ENCODE assay signal across 8 mouse cellular contexts in genomic region chr4:97910777-97911580, GRCm38 (mm10).
DNase-seq lines count a peak whose midpoint lies in the region; ATAC-seq and TF ChIP-seq lines count a peak whose summit lies in the region.

No protein-coding gene starts in this region.

- 0 out of 2 replicates have a peak overlapping the region, but pooled peaks have one; percentile 6 for H3K4me2 ChIP-seq in hindbrain, embryonic 13.5 days
- no peak overlapping the region for H3K4me2 ChIP-seq in hindbrain, embryonic 11.5 days (replicated peaks; ENCODE audit: low read depth, low read length)
- peak overlapping the region; percentile 36 for H3K4me2 ChIP-seq in forebrain, embryonic 15.5 days (replicated peaks)
- peak overlapping the region; percentile 29 for H3K4me2 ChIP-seq in midbrain, postnatal 0 days (ENCODE audit: low read depth, low read length, poor library complexity, severe bottlenecking)

- H3K9ac ChIP-seq in hindbrain, embryonic 13.5 days = no peak overlapping the region
- no peak overlapping the region for H3K9ac ChIP-seq in hindbrain, embryonic 11.5 days (ENCODE audit: low read depth, low read length)
- peak overlapping the region; percentile 11; the same call in 1 of the 2 replicates for H3K9ac ChIP-seq in forebrain, embryonic 15.5 days (replicated peaks)
- no peak overlapping the region for H3K9ac ChIP-seq in midbrain, postnatal 0 days (replicated peaks; ENCODE audit: low read length, poor library complexity, severe bottlenecking)

- H3K4me1 ChIP-seq in hindbrain, embryonic 13.5 days (replicated peaks) = peaks cover 36% of the 10 kb centered on the region
- H3K4me1 ChIP-seq in hindbrain, embryonic 11.5 days (replicated peaks; ENCODE audit: control insufficient read depth, insufficient read depth, low read length) = no peaks in the 10 kb centered on the region
- peaks cover 6% of the 10 kb centered on the region for H3K4me1 ChIP-seq in bone marrow, adult 2 months (ENCODE audit: control insufficient read depth, insufficient read depth, low read length)
- peaks cover 66% of the 10 kb centered on the region for H3K4me1 ChIP-seq in forebrain, embryonic 15.5 days
- no peaks in the 10 kb centered on the region; the same call in 1 of the 2 replicates for H3K4me1 ChIP-seq in midbrain, postnatal 0 days (ENCODE audit: insufficient read depth, low read length)

- peak overlapping the region; percentile 78 for H3K27ac ChIP-seq in hindbrain, embryonic 13.5 days
- no peak overlapping the region for H3K27ac ChIP-seq in hindbrain, embryonic 11.5 days (ENCODE audit: low read depth, low read length)
- H3K27ac ChIP-seq in bone marrow, adult 2 months (ENCODE audit: control insufficient read depth, insufficient read depth, low read depth, low read length, poor library complexity) = 0 out of 2 replicates have a peak overlapping the region, but pooled peaks have one; percentile 26
- H3K27ac ChIP-seq in forebrain, embryonic 15.5 days (replicated peaks) = peak overlapping the region; percentile 93
- H3K27ac ChIP-seq in midbrain, postnatal 0 days (ENCODE audit: low read depth, low read length) = peak overlapping the region; percentile 21

- 75% methylated on average over 27 of the region's 27 CpGs for WGBS in hindbrain, embryonic 13.5 days
- WGBS in hindbrain, embryonic 11.5 days = 90% methylated on average over 27 of the region's 27 CpGs
- WGBS in bone marrow, adult 2 months = 60% methylated on average over 27 of the region's 27 CpGs
- WGBS in forebrain, embryonic 15.5 days = 44% methylated on average over 27 of the region's 27 CpGs
- 69% methylated on average over 27 of the region's 27 CpGs for whole genome bisulfite sequencing in midbrain, postnatal 0 days

- H3K9me3 ChIP-seq in hindbrain, embryonic 13.5 days = no peaks in the 10 kb centered on the region
- no peaks in the 10 kb centered on the region for H3K9me3 ChIP-seq in hindbrain, embryonic 11.5 days (ENCODE audit: control insufficient read depth, low read length)
- H3K9me3 ChIP-seq in forebrain, embryonic 15.5 days = no peaks in the 10 kb centered on the region
- no peaks in the 10 kb centered on the region for H3K9me3 ChIP-seq in midbrain, postnatal 0 days (ENCODE audit: low read length)

- no peak for DNase-seq in hindbrain, embryonic 11.5 days (ENCODE audit: low spot score)
- DNase-seq in layer of hippocampus, postnatal 36 days = peak; percentile 80 to 82
- DNase-seq in midbrain, postnatal 0 days (ENCODE audit: low spot score) = peak; percentile 90
- DNase-seq in embryo, embryonic 10.5 days (ENCODE audit: low spot score) = no peak
- no peak for DNase-seq in kidney, adult 18-20 months

- H3K36me3 ChIP-seq in hindbrain, embryonic 13.5 days = no peaks in the 10 kb centered on the region
- H3K36me3 ChIP-seq in hindbrain, embryonic 11.5 days (ENCODE audit: control insufficient read depth, insufficient read depth, low read length) = no peaks in the 10 kb centered on the region
- H3K36me3 ChIP-seq in forebrain, embryonic 15.5 days = no peaks in the 10 kb centered on the region
- H3K36me3 ChIP-seq in midbrain, postnatal 0 days (ENCODE audit: insufficient read depth, low read length) = no peaks in the 10 kb centered on the region

- no peak overlapping the region for H3K4me3 ChIP-seq in hindbrain, embryonic 13.5 days
- no peak overlapping the region for H3K4me3 ChIP-seq in hindbrain, embryonic 11.5 days (ENCODE audit: low read depth, low read length)
- peak overlapping the region; percentile 28 for H3K4me3 ChIP-seq in bone marrow, adult 2 months (replicated peaks; ENCODE audit: control insufficient read depth, low read depth, low read length)
- no peak overlapping the region; the same call in 1 of the 2 replicates for H3K4me3 ChIP-seq in forebrain, embryonic 15.5 days
- no peak overlapping the region for H3K4me3 ChIP-seq in midbrain, postnatal 0 days (ENCODE audit: low read depth, low read length)

- ATAC-seq in hindbrain, embryonic 13.5 days (ENCODE audit: low FRiP score) = peak; percentile 64
- ATAC-seq in hindbrain, embryonic 11.5 days (ENCODE audit: low FRiP score) = no peak
- ATAC-seq in forebrain, embryonic 15.5 days (replicated peaks) = peak; percentile 87
- ATAC-seq in midbrain, postnatal 0 days (ENCODE audit: low FRiP score) = peak; percentile 83

- no peak for TF ChIP-seq POLR2A in bone marrow, adult 2 months (IDR thresholded peaks at IDR 0.05; ENCODE audit: borderline replicate concordance, control insufficient read depth, low read depth, low read length)

- no peaks in the 10 kb centered on the region for H3K27me3 ChIP-seq in hindbrain, embryonic 13.5 days
- no peaks in the 10 kb centered on the region for H3K27me3 ChIP-seq in hindbrain, embryonic 11.5 days (ENCODE audit: control insufficient read depth, insufficient read depth, low read length)
- no peaks in the 10 kb centered on the region for H3K27me3 ChIP-seq in forebrain, embryonic 15.5 days
- H3K27me3 ChIP-seq in midbrain, postnatal 0 days (ENCODE audit: insufficient read depth, low read length) = no peaks in the 10 kb centered on the region

- TF ChIP-seq CTCF in bone marrow, adult 2 months (IDR thresholded peaks at IDR 0.05; ENCODE audit: control insufficient read depth, insufficient read depth, low read length) = no peak
- no peak for TF ChIP-seq CTCF in midbrain, postnatal 0 days (IDR thresholded peaks at IDR 0.05)

Comparison
In these comparisons a context has a peak if more than half of its experiments do, and no peak if none do; other contexts are left out.
1. DNase-seq: peak in layer of hippocampus, postnatal 36 days (2 of 2) and midbrain, postnatal 0 days (single experiment); none in hindbrain, embryonic 11.5 days (single experiment), embryo, embryonic 10.5 days (single experiment) and kidney, adult 18-20 months (single experiment).